Mouse (Mus musculus): Measurements from ENCODE around the gene Wscd1.
"Not testable (repeated sequence)": the region's sequence is repeated elsewhere in the genome, so short reads cannot be mapped to it uniquely, and the experiment has no call there.

Gene Wscd1

DNA sequence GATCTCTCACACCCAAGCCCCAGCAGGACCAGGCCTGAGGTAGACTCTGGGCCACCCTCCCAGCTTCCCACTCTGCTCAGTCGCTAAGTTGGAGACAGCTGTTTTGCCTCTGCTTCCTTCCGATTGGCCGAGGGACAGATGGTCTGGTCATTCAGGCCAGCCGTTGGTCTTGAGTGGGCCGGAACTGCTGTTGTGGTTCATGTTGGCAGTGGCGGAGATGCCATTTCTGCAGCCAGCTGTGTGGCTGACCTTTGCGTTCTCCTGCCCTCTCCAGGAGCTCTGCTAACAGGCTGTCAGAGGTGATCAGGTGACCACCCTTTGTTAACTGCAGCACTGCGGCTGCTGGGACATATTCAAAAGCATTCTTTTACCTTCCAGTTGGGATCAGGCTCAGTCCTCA lies 20.0 kb downstream of the Wscd1 start:
- DNase-seq (ENCODE audit: low spot score in 2 of 2) = no peak

DNA sequence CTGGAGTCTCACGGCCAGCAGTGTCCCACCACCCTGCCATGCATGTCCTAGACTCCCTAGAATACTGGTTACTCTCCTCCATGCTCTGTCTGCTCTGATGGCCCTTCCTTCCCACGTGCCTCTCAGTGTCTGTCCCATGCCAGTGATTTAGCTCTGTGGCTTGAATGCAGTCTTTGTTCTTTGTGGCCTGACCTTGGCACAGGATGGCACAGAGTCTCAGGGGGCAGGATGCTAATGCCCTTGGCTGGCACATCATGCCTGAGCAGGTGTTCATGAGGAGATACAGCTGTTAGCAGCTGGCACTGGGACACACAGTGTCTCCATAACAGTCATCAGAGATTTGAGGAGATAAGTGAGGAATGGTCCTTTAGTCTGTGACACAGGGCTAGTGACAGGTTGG lies 20.8 kb downstream of the Wscd1 start:
- no peak for DNase-seq (ENCODE audit: low spot score in 2 of 2)

DNA sequence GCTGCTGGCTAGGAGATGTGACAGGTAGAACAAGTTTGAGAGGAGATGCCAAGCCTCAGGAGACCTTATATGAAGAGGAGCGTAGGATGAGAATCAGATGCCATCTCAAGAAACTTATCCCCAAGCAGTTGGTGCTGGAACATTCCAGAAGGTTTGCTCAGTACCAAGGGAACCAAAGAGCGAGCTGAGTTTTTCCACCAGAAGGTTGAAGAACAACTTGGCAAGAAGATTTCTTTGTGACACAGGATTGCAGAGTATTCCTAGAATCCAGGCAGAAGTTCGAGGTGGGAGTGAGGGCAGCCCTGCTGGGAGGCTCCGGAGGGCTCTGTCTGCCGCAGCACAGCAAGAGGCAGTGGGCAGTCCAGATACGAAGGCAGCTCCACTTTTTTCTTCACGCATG lies 21.4 kb downstream of the Wscd1 start:
- no peak for DNase-seq (ENCODE audit: low spot score in 2 of 2)

DNA sequence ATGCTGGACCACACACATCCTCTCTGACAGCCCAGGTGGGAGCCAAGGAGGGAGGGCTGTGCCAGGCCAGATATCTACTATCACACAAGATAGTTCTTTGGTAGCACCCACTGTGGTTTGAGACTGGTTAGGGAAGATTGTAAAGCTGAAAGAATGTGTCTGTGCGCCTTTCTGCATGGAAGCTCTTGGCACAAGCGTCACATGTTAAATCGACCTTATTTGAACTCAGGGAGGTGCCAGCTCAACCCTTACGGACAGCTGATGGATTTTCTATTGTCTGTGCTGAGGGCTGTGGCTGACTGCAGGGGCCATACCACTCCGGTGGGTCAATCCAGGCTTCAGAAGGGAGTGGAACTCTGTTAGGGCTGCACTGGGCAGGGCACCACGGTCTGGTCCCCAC lies 22.3 kb downstream of the Wscd1 start:
- DNase-seq (ENCODE audit: low spot score in 2 of 2) = no peak

DNA sequence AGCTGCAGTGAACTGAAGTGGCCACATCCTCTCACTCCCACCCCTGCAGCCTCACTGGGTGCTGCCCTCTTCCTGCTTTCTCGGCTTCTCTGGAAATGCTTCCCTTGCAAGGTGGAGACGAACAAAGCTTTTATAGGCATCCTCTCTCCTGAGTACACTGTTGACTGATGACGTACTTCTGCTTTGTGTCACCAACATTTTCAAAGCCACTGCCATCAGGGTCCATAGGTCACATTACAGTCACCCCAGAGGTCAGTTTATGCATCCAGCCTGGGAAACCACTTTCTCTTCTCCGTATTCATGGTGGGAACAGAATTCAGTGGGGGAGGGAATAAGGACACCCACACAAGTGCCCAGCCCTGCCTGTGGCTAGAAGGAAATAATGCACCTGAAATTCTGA lies 23.1 kb downstream of the Wscd1 start:
- DNase-seq (ENCODE audit: low spot score in 2 of 2) = no peak

DNA sequence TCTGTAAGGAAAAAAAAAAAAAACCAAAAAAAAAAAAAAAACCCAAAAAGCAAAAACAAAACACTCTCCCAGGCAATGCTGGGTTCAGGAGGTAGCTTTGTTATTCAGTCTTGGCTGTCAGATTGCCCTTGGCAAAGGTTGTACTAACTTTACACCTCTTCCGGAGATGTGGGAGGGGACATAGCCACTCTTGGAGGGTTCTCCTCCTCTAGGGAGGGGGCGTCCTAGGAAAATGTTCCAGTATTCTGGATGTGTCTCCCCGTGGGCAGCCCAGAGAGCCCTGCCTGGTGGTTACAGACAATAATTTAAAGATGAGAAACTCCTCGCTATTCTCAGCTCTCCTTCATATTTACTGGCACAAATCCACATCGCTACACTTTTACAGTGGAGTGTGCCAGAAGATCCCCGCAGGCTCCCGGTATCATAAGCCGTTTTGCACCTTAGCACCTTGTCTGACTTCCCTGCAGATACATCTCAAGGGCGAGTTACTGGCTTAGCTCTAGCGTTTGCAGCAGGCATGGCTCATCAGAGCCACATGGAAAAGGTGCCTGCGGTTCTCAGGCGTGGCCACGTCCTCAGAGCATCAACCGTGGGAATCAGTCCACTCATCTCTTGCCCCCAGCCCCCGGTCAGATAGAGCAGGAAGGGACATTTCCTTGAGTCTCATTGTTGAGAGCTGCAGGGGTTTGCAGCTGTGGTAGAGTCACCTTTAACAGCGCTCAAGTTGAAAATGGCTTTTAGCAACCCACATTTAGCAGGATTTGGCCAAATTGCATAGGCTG lies 24.5 kb downstream of the Wscd1 start:
- DNase-seq (ENCODE audit: low spot score in 2 of 2) = no peak

DNA sequence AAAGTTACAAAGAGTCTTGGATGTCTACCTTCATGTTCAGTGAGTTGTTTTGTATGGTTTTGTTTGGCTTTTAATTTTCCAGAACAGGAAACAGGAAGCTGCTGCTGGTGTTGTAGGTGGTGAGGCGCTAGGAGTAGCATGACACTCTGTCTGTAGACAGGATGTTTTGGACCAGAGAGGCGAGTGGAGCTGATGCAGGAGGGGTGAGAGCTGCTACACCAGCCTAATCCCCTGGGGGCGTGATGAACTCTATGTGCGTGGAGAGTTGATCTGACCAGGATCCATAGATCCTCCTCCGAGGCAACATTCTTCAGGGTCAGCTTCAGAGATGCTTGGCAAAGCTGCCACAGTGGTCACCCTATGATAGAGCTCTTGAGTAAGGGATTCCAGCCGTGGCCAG lies 25.3 kb downstream of the Wscd1 start:
- no peak for DNase-seq (ENCODE audit: low spot score in 2 of 2)

DNA sequence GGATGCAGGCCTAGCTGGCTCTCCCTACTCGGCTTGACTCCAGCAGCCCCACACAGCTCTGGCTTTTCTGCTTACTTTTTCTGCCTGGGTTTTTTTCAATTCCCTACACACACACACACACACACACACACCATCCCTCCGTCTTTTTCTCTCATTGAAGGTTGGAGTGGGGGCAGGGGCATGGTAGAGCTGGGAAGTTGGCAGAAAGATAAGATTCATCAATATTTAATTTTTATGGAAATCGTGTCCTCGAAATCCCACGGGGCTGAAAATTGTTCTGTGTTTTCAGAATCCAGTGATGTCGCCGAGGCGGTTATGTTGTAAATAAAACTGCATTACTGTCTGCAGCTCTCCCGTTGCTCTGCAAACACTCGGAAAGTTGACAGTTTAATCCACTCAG lies 29.9 kb downstream of the Wscd1 start:
- no peak for DNase-seq (ENCODE audit: low spot score in 2 of 2)

DNA sequence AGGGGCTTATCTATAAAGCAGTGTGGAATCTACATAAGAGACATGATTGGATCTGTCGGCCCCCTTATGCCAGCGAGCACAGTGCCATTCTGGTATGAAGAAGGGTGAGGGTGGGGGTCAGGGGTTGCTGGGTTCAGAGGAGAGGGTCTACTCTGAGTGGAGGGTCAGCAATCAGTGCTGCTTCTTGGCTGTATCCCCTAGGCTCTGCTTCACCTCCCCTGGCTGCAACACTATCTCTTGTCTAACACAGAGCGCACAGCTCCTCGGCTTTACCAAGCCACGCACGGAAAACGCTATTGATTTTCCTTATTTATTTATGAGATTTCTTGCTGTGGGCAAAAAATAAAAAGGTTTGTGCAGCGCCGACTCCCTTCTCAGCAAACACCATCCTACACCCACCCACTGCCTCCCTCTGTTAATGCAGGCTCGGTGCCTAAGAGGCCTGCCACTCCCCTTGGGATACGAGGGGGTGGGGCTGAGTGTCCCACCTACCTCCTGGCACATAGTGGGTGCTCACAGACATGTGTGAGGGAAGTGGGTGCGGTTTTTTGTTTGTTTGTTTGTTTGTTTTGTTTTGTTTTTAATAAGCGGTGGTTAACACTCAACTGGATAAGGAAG lies 32.1 kb downstream of the Wscd1 start:
- no peak for DNase-seq (ENCODE audit: low spot score in 2 of 2)

DNA sequence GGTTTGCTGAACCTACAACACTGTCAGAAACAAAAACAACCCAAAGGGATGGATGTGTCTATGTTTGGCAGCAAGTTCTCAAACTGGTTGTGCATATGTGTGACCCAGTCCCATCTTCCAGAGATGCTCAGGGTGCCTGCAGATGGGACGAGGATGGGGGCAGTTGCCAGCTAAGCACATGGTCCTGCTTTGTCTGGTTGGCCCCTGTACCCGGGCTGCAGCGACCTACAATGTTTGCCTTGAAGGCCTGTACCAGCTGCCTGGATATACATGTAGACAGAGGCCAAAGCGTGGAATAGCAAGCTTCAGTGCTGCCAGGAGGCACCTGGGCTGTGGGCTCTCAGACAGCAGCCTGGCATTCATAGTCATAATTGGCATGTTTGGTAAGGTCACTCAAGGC lies 35.8 kb downstream of the Wscd1 start:
- DNase-seq (ENCODE audit: low spot score in 2 of 2) = no peak

DNA sequence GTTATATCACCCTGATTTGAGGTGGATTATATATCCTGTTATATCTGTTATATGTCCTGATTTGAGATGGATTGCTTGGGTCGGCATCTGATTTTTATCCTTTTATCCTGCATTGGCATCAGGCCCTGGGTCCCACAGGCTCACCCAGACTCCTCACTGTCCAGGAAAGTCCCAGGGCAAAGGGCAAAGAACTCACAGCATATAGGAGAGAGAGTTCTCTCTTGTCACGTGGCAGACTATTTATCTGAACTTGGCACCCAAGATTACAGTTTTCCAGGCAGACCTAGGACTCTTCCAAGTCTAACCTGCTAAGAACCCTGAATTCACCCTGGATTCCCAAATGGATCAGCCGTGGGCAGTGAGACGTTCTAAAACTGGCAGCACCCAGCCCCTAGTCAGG lies 38.5 kb downstream of the Wscd1 start:
- no peak for DNase-seq (ENCODE audit: low spot score in 2 of 2)

DNA sequence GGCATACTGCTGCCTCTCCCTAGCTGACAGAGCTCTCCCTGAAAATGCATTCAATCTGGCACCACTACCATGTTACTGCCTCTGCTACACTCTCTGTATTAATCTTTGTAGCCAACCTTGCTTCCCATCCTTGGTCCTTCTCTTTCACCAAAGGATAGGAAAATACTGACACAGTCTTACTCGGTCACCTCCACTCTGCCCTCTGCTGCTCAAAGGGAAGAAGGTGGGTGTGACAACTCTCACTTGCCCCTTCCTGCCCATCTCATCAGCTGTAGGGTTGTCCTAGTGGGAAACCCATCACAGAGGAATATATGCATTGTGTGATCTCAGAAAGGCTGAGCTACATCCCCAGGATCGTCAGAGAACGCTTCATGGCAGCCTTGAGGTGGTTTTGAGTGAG lies 40.5 kb downstream of the Wscd1 start:
- no peak for DNase-seq (ENCODE audit: low spot score in 2 of 2)

DNA sequence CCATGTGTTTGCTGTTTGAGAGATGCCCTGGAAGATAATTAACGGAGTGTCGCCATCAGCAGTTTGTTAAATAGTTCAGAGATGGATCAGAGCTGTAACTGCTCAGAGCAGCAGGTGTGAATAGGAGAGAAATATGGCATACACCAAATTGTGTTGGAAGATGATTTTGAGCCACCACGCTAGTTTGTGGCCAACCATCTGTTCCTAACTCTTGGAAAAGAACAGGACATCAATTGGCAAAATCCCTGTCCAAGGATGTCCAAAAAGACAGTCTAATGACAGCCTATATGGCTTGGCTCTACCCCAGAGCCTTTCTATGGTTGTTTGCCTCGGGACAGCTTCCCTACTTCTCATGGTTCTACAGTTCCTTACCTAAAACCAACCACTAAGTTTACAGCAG lies 49.5 kb downstream of the Wscd1 start:
- DNase-seq (ENCODE audit: low spot score in 2 of 2) = no peak

DNA sequence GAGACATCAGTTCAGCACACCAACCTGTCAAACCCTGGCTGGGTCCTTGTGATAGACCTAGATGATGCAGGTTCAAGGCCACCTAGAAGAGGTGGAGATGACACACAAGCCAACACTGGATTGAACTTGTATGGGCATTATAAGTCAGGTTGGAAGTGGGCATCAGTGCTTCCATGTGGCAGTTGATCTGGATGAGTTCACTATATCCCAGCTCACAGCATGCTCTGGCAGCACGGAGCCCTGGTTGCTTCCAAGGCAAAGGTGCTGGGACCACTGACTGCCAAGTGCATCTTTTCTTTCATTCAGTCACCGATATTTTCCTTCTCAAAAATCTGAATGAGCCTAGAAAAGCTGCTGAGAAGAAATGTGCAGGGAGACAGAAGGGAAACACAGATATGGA lies 58.8 kb downstream of the Wscd1 start:
- DNase-seq (ENCODE audit: low spot score in 2 of 2) = no peak

DNA sequence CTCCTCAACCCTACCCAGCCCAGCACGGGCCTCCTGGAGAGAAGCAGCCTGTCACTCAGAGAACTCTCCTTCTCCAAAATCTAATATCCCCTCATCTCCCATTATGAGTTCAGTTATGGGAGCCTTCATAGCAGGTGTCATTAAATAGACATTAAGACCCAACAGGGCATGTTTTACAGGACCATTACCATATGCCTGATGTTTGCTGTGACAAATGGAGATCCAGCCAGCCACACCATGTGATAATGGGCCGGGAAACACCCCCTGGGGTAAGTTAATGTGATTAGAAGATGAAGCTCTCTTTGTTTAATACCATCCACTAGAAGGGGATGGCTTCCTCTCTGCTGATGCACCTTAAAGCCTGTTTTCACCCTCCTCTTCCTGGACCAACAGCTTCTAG lies 62.1 kb downstream of the Wscd1 start:
- DNase-seq (ENCODE audit: low spot score in 2 of 2) = no peak

DNA sequence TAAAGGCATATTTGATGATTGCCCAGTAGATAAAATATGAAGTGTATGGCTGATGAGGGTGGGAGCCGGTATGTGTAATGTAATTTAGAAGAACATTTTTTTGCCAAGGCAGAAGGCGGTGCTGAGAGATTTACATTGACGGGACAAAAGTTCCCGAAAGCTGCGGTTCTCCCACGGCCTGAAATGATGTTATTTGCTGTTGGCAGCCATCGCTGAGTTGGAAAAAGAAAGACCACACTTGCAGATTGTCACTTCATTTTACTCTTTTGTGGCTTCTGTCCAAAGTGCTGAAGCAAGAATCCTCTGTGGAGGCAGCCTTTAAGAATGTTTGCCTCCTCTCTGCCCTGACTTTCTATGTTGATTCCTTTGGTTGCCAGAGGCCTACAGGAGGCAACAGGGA lies 63.2 kb downstream of the Wscd1 start:
- DNase-seq (ENCODE audit: low spot score in 2 of 2) = no peak

DNA sequence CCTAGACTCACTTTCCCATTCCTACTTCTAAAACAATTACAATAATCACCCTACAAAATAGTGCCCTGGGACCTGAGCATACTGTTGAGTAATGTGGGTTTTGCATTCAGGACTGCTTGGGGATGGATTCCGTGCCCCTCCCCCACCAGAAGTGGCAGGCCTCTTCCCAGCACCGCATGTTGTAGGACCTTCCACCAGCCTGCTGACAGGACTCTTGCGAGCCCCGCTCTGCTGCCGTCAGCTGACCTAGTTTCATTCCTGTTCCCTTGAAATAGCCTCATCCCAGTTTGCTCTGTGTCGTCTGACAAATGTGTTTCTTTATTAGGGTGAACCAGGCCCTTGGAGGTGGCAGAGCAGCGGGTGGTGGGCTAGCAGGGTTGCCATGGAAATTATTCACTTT lies 64.8 kb downstream of the Wscd1 start:
- DNase-seq (ENCODE audit: low spot score in 2 of 2) = no peak

DNA sequence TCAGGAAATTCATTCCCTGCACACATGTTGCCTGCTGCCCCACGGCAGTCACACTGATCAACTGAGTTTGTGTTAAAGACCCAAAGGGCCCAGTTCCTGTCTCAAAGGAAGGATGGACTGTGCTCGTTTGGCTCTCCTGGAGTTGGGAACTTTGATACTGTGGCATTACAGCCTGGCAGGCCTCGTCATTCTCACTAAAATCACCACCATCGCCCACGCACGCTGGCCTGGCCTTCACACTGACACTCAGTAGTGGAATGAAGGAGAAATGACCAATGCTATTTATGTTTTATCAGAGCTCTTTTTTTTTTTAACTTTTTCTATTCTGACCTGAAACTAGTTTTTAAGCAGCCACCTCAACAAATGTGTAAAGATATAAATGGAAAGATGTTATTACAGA lies 65.6 kb downstream of the Wscd1 start:
- no peak for DNase-seq (ENCODE audit: low spot score in 2 of 2)

DNA sequence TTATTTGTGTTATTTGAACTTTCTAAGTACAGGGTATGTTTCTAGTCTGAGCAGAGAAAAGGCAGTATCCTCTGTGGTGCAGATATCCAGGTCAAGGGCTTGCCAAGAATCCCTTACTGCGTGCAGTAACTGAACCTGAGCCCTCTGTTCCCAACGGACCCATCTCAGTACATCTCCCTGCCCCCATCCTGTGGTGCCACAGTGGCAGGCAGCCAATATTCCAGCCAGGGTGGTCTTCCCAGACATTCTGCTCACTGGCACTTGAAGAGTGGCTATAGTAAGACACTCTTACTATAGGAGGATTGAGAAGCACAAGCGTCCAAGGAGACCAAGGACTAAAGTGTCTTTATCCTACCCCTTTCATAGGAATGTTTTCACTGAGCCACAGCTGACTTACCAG lies 67.2 kb downstream of the Wscd1 start:
- no peak for DNase-seq (ENCODE audit: low spot score in 2 of 2)

DNA sequence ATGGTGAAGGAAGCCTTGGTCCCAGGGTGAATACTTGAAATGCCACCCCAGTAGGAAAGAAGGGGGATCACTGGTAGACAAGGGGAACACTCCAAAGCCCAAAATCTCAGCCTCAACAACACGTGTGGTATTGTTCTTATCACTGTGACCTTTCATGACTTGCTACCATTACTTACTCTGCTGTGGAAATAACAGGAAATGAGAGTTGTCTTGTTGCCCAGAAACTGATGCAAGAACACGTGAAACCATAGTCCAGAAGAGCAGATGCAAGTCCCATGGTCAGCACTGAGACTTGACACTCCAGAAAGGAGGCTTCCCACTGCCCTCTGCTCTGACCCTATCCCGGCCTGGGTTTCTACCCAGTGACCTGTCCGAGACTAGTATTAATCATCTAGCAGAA lies 67.6 kb downstream of the Wscd1 start:
- DNase-seq (ENCODE audit: low spot score in 2 of 2) = no peak

DNA sequence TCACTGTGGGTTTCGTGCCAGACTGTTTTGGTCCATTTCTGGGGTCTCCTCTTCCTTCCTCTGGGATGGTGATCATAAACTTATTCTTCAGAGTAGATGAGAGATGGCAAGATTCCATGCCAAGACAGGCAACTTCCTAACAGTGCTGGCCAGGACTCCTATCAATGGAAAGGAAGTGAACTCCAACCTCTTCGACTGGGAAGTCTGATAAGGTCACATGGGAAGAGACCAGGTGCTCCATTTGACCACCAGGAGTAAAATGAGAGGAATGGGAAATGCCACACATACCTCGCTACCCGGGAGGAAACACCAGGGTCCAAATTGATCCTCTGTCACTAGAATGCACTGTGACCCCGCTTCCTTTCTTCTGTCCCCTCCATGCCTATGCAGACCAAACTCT lies 68.4 kb downstream of the Wscd1 start:
- no peak for DNase-seq (ENCODE audit: low spot score in 2 of 2)

DNA sequence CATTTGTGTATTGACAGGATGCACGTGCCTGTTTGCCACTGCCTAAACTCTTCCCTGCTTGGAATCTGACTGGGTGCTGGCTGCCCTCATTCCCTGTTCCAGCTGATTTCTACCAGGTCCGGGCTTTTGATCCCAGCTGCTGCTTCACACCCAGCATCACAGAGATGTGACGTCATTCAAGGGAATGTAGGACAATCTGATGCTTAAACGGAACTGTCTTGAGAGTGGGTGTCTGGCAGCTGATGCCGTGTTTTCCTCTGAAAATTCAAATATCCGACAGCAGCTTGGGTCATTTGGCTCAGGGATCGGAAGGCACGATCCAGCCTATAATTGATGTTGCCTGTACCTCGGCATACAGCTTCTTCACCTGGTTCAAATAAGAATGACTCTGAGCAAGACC lies 70.2 kb downstream of the Wscd1 start:
- DNase-seq (ENCODE audit: low spot score in 2 of 2) = no peak

DNA sequence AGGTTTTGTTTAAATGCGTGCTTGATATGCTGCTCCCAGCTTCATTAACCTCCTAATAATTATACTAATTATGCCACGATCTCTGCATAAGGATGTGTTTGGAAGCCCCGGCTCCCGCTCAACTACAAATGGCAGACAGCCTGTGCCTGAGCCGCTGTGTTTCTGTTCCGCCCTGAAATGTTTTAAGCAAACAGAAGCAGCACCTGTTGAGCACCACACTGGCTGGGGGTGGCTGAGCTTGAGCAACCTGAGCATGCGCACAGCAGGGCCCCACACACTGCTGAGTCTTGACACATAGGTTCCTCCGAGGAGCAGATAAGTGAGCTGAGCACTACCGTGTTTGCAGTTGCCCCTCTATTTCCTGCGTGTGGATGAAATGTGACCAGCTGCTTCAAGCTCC lies 71.1 kb downstream of the Wscd1 start:
- peak in 1 of 2 experiments; percentile 21 for DNase-seq (ENCODE audit: low spot score in 2 of 2)

DNA sequence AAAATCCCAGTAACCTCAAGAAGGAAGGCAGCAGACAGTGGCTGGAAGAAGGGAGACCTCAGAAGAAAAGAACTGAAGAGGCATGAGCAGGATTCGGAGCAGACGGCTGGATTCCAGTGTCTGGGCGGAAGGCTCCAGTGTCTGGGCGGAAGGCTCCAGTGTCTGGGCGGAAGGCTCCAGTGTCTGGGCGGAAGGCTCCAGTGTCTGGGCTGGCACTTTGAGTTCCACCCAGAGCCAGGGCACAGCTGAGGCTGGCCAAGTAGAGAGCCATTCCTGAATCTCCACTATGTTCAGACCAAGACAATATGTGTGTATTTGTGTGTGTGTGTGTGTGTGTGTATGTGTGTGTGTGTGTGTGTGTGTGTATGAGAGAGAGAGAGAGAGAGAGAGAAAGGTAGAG lies 71.8 kb downstream of the Wscd1 start:
- DNase-seq (ENCODE audit: low spot score in 2 of 2) = not testable (repeated sequence)
